Mouse (Mus musculus) thymus, postnatal 4 days (tissue): ENCODE measurements around the gene Aen.

Experiments
- DNase-seq: peaks from one replicate; pipeline ENCODE4 v3.0.0; 2021

Gene Aen

GRCm38 (mm10) chr7:78895021-78895652 is 517 bp upstream of the Aen start:
- DNase-seq: no peak

GRCm38 (mm10) chr7:78897567-78897966 is 1.9 kb downstream of the Aen start:
- DNase-seq: no peak

- DNase-seq: no peak
Measured at GRCm38 (mm10) chr7:78903174-78903870, 7.7 kb downstream of the Aen start.

- no peak for DNase-seq
Measured at GRCm38 (mm10) chr7:78904175-78904574, 8.5 kb downstream of the Aen start.

- no peak for DNase-seq
Measured at GRCm38 (mm10) chr7:78909026-78909425, 13.4 kb downstream of the Aen start.

- DNase-seq: peak; percentile 53
Measured at GRCm38 (mm10) chr7:78910336-78911098, 14.9 kb downstream of the Aen start.

- no peak for DNase-seq
Measured at GRCm38 (mm10) chr7:78911209-78911608, 15.6 kb downstream of the Aen start.

GRCm38 (mm10) chr7:78912253-78912973 is 16.8 kb downstream of the Aen start:
- DNase-seq: peak; percentile 74

GRCm38 (mm10) chr7:78912974-78913474 is 17.4 kb downstream of the Aen start, which contains the start of gene Isg20:
Isg20 (plus strand) TSS chr7:78913424.
- DNase-seq: peak; percentile 33

- DNase-seq: peak; percentile 55
Measured at GRCm38 (mm10) chr7:78913649-78914544, 18.2 kb downstream of the Aen start.

- DNase-seq: no peak
Measured at GRCm38 (mm10) chr7:78914545-78914845, 18.8 kb downstream of the Aen start.

- no peak for DNase-seq
Measured at GRCm38 (mm10) chr7:78914896-78915510, 19.3 kb downstream of the Aen start.

- DNase-seq: no peak
Measured at GRCm38 (mm10) chr7:78918686-78919085, 23.0 kb downstream of the Aen start.

- no peak for DNase-seq
Measured at GRCm38 (mm10) chr7:78922506-78922905, 26.9 kb downstream of the Aen start.

- peak; percentile 76 for DNase-seq
Measured at GRCm38 (mm10) chr7:78924300-78924699, 28.6 kb downstream of the Aen start.

GRCm38 (mm10) chr7:78924796-78925195 is 29.1 kb downstream of the Aen start:
- no peak for DNase-seq

- DNase-seq: no peak
Measured at GRCm38 (mm10) chr7:78925680-78926079, 30.0 kb downstream of the Aen start.

- no peak for DNase-seq
Measured at GRCm38 (mm10) chr7:78926156-78926555, 30.5 kb downstream of the Aen start.

- no peak for DNase-seq
Measured at GRCm38 (mm10) chr7:78927266-78927665, 31.6 kb downstream of the Aen start.

- no peak for DNase-seq
Measured at GRCm38 (mm10) chr7:78938957-78939602, 43.4 kb downstream of the Aen start.

GRCm38 (mm10) chr7:78940971-78941370 is 45.3 kb downstream of the Aen start:
- DNase-seq: no peak
